Mouse (Mus musculus) intestine, postnatal 0 days (tissue): ENCODE measurements around the gene Ralgapa1. TPM values are rescaled to one million over a fixed set of nuclear protein-coding genes. Genes with fewer than 3 reads are reported as not detected.
A peak's percentile ranks its signal among the peaks of the same experiment; 100 is the strongest.

Experiments
- ATAC-seq: fragments of 200-750 bp; cut with Nextera tagmentation; 2 replicates; pipeline ENCODE4 v1.8.0; 2017; ENCODE audit warnings: mild to moderate bottlenecking, moderate TSS enrichment, moderate library complexity
- H3K27ac ChIP-seq: fragments of 300-500 bp; sonication (generic); 2 replicates; pipeline ENCODE4 v1.5.1; 2014; ENCODE audit warnings: mild to moderate bottlenecking, low read depth, low read length, moderate library complexity
- H3K27me3 ChIP-seq: fragments of 300-500 bp; sonication (generic); replicated peaks from 2 replicates; pipeline ENCODE4 v1.6.1; 2014; ENCODE audit warnings: low read length, mixed read lengths; ENCODE audit not compliant: control insufficient read depth, insufficient read depth
- H3K36me3 ChIP-seq: fragments of 300-500 bp; sonication (generic); 2 replicates; pipeline ENCODE4 v1.6.1; 2014; ENCODE audit warnings: mild to moderate bottlenecking, moderate library complexity; ENCODE audit not compliant: control insufficient read depth, insufficient read depth
- H3K4me1 ChIP-seq: fragments of 300-500 bp; sonication (generic); replicated peaks from 2 replicates; pipeline ENCODE4 v1.6.1; 2014; ENCODE audit warnings: antibody characterized with exemption, low read length, mixed read lengths; ENCODE audit not compliant: control insufficient read depth, insufficient read depth
- H3K4me2 ChIP-seq: fragments of 300-500 bp; sonication (generic); replicated peaks from 2 replicates; pipeline ENCODE4 v1.6.1; 2014; ENCODE audit warnings: low read depth, mild to moderate bottlenecking, moderate library complexity
- H3K4me3 ChIP-seq: fragments of 300-500 bp; sonication (generic); 2 replicates; pipeline ENCODE4 v1.5.1; 2014; ENCODE audit warnings: low read depth, low read length
- H3K9ac ChIP-seq: fragments of 300-500 bp; sonication (generic); 2 replicates; pipeline ENCODE4 v1.6.1; 2014; ENCODE audit warnings: mild to moderate bottlenecking, low read depth, low read length
- H3K9me3 ChIP-seq: fragments of 300-500 bp; sonication (generic); 2 replicates; pipeline ENCODE4 v1.6.1; 2016; ENCODE audit warnings: mixed run types; ENCODE audit not compliant: control insufficient read depth
- CTCF ChIP-seq: sonication (generic); IDR thresholded peaks from 2 replicates; pipeline ENCODE4 v1.5.1; 2016; ENCODE audit warnings: low read depth, mild to moderate bottlenecking, control low read depth, antibody characterized with exemption, moderate library complexity
- WGBS: fragments of 180-500 bp; shearing (Covaris S2); extraction: QIAGEN DNeasy Blood & Tissue Kit; methylation state at CpG from one replicate; pipeline ENCODE4 v1.1.7; 2014; 5-methylcytosine and 5-hydroxymethylcytosine counted together
- polyA plus RNA-seq: library from polyadenylated mRNA; unstranded; fragments of >200 nt; fragmentation: Nextera tagmentation; extraction: Ambion mirVana; gene quantifications from 2 replicates; pipeline ENCODE4 v1.2.1, GENCODE M21; 2015

Ralgapa1 gene
- polyA plus RNA-seq, 1 experiment from 2014 or later: 7.7 TPM

- ATAC-seq: no peak
- WGBS: 60% methylated on average over 6 of the region's 6 CpGs
Observed at GRCm38 (mm10) chr12:55569676-55570075, 251.3 kb downstream of the Ralgapa1 start.

GRCm38 (mm10) chr12:55568466-55568865 lies 252.5 kb downstream of the Ralgapa1 start:
- no peak for TF ChIP-seq CTCF
- Histone ChIP-seq H3K27ac (no peak overlapping the region), H3K4me1 (no peaks in the 10 kb centered on the region), H3K9me3 (no peaks in the 10 kb centered on the region), H3K27me3 (no peaks in the 10 kb centered on the region), H3K9ac (no peak overlapping the region), H3K36me3 (no peaks in the 10 kb centered on the region), H3K4me2 (no peak overlapping the region), H3K4me3 (no peak overlapping the region)
- 59% methylated on average over 3 of the region's 3 CpGs for WGBS
- no peak for ATAC-seq

More at GRCm38 (mm10) chr12:55569676-55570075, 251.3 kb downstream of the Ralgapa1 start:
- Histone ChIP-seq H3K4me3 (no peak overlapping the region), H3K27ac (no peak overlapping the region), H3K27me3 (no peaks in the 10 kb centered on the region), H3K9me3 (no peaks in the 10 kb centered on the region), H3K4me1 (no peaks in the 10 kb centered on the region), H3K36me3 (no peaks in the 10 kb centered on the region), H3K9ac (no peak overlapping the region), H3K4me2 (no peak overlapping the region)
- TF ChIP-seq CTCF: no peak

- Histone ChIP-seq H3K36me3 (no peaks in the 10 kb centered on the region), H3K4me3 (no peak overlapping the region), H3K27ac (no peak overlapping the region), H3K9ac (no peak overlapping the region), H3K9me3 (no peaks in the 10 kb centered on the region), H3K27me3 (no peaks in the 10 kb centered on the region), H3K4me1 (no peaks in the 10 kb centered on the region), H3K4me2 (no peak overlapping the region)
- 79% methylated on average over 5 of the region's 5 CpGs for WGBS
- no peak for ATAC-seq
- TF ChIP-seq CTCF: no peak
Observed at GRCm38 (mm10) chr12:55566837-55567236, 254.1 kb downstream of the Ralgapa1 start.

DNA sequence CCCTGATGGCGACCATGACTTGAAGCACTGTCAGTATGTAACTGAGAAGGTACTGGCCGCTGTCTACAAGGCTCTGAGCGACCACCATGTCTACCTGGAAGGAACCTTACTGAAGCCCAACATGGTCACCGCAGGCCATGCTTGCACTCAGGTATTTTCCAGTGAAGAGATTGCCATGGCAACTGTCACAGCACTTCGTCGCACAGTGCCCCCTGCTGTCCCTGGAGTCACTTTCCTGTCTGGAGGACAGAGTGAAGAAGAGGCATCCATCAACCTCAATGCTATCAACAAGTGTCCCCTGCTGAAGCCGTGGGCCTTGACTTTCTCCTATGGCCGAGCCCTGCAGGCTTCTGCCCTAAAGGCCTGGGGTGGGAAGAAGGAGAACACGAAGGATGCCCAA lies 255.1 kb downstream of the Ralgapa1 start:
- 75% methylated on average over 9 of the region's 9 CpGs for WGBS
- H3K9ac ChIP-seq: no peak overlapping the region
- H3K4me2 ChIP-seq: no peak overlapping the region
- no peaks in the 10 kb centered on the region for H3K27me3 ChIP-seq
- no peak for ATAC-seq
- peak; percentile 34 for TF ChIP-seq CTCF
- H3K4me1 ChIP-seq: no peaks in the 10 kb centered on the region
- no peak overlapping the region for H3K27ac ChIP-seq
- H3K36me3 ChIP-seq: no peaks in the 10 kb centered on the region
- H3K9me3 ChIP-seq: no peaks in the 10 kb centered on the region
- H3K4me3 ChIP-seq: no peak overlapping the region

- no peaks in the 10 kb centered on the region for H3K9me3 ChIP-seq
- TF ChIP-seq CTCF: no peak
- H3K27me3 ChIP-seq: no peaks in the 10 kb centered on the region
- no peak within 1 kb of the TSS for H3K9ac ChIP-seq
- no peak within 1 kb of the TSS for H3K4me2 ChIP-seq
- H3K27ac ChIP-seq: no peak within 1 kb of the TSS
- H3K4me1 ChIP-seq: no peaks in the 10 kb centered on the region
- H3K36me3 ChIP-seq: no peaks in the 10 kb centered on the region
- no peak within 1 kb of the TSS for H3K4me3 ChIP-seq
- WGBS: 94% methylated on average over 19 of the region's 19 CpGs
- ATAC-seq: no peak
Observed at GRCm38 (mm10) chr12:55565206-55565605, 255.8 kb downstream of the Ralgapa1 start, which contains the start of gene Aldoart2. TSS of gene Aldoart2 (plus strand) at chr12:55565239.

DNA sequence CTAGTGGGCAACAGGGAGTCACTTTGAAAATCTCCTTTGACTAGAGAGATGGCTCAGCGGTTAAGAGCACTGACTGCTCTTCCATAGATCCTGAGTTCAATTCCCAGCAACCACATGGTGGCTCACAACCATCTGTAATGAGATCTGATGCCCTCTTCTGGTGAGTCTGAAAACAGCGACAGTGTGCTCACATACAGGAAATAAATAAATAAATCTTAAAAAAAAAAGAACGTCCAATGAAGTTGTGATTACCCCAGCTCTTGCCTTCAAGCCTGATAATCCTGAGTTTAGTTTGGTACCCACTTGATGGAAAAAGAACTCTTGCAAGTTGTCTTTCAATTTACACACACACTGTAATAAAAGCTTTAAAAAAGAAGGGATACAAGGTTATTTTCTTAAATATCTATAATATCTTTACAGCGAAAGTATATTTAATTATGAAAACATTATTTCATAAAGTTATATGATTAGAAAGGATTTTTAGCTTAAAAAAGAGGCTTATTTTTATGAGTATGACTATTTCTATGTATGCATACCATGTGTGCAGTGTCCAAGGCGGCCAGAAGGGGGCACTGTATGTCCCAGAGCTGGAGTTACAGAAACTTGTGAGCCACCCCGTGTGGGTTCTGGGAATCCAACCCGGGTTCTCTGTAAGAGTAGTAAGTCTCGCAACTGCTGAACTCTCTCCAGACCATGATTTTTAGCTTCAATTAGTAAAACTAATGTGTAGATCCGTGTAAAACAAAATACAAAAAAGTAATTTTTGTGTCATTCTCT lies 256.6 kb downstream of the Ralgapa1 start:
- ATAC-seq: no peak
- no peak; the same call in 1 of the 2 replicates for TF ChIP-seq CTCF
- Histone ChIP-seq H3K4me3 (no peak overlapping the region), H3K27ac (no peak overlapping the region), H3K4me1 (0 out of 2 replicates have a peak, but pooled peaks cover 2% of the 10 kb centered on the region), H3K9ac (no peak overlapping the region), H3K4me2 (no peak overlapping the region), H3K27me3 (no peaks in the 10 kb centered on the region), H3K9me3 (no peaks in the 10 kb centered on the region), H3K36me3 (no peaks in the 10 kb centered on the region)
- WGBS: 82% methylated on average over 9 of the region's 9 CpGs
